8 mouse cellular contexts compared by ENCODE assay signal in the genomic region with DNA sequence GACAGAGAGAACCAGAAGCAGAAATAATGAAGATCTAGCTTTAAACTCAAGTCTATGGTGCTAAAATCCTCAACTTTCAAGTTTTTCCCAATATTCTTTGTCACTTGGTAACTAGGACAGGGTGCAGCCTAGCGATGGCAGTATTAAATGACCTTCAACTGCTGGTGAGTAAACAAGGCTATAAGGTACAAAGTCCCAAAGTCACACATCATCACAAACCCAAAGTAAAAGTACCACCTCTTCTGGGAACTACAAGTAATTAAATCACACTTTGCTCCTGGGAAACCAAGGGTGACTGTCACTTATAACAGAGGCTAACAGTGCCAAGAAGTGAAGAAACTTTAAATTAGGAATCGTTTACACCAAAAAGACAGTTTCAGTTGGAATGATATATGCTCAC. TPM values are rescaled to one million over a fixed set of nuclear protein-coding genes. Genes with fewer than 3 reads are reported as not detected.
DNase-seq lines count a peak whose midpoint lies in the region; ATAC-seq and TF ChIP-seq lines count a peak whose summit lies in the region.

No protein-coding gene starts in this region.

- DNase-seq in heart, postnatal 4 days = no peak
- peak; percentile 46 for DNase-seq in kidney, postnatal 0 days (ENCODE audit: low spot score)
- no peak for DNase-seq in Muller cell, postnatal 12 days (ENCODE audit: inconsistent ontology term)
- no peak for DNase-seq in adrenal gland, postnatal 36 days
- DNase-seq in cerebellum, postnatal 25 days = no peak

- no peaks in the 10 kb centered on the region for H3K27me3 ChIP-seq in heart, embryonic 15.5 days
- no peaks in the 10 kb centered on the region for H3K27me3 ChIP-seq in kidney, postnatal 0 days (ENCODE audit: insufficient read depth, low read length)
- H3K27me3 ChIP-seq in midbrain, embryonic 16.5 days (ENCODE audit: control insufficient read depth, insufficient read depth, low read depth, low read length) = no peaks in the 10 kb centered on the region

- H3K4me2 ChIP-seq in heart, embryonic 15.5 days = peak overlapping the region; percentile 82
- peak overlapping the region; percentile 65 for H3K4me2 ChIP-seq in kidney, postnatal 0 days (ENCODE audit: low read length)
- H3K4me2 ChIP-seq in midbrain, embryonic 16.5 days (ENCODE audit: low read length) = peak overlapping the region; percentile 94; the same call in 1 of the 2 replicates

- ATAC-seq in heart, embryonic 15.5 days (replicated peaks; ENCODE audit: insufficient number of reproducible peaks, insufficient read depth, low FRiP score, low read depth) = no peak
- no peak for ATAC-seq in kidney, postnatal 0 days (replicated peaks; ENCODE audit: low FRiP score, low read depth)
- ATAC-seq in midbrain, embryonic 16.5 days = no peak

- no peak for TF ChIP-seq POLR2A in embryonic fibroblast, embryonic 13.5 days (IDR thresholded peaks at IDR 0.05; ENCODE audit: low read depth, low read length)

- H3K9ac ChIP-seq in heart, embryonic 15.5 days = no peak overlapping the region
- no peak overlapping the region for H3K9ac ChIP-seq in kidney, postnatal 0 days (ENCODE audit: low read depth, low read length)
- no peak overlapping the region for H3K9ac ChIP-seq in midbrain, embryonic 16.5 days (ENCODE audit: low read depth, low read length)

- H3K27ac ChIP-seq in heart, embryonic 15.5 days = no peak overlapping the region
- H3K27ac ChIP-seq in embryonic fibroblast, embryonic 13.5 days (ENCODE audit: insufficient read depth, low read length) = no peak overlapping the region
- no peak overlapping the region for H3K27ac ChIP-seq in kidney, postnatal 0 days
- no peak overlapping the region for H3K27ac ChIP-seq in midbrain, embryonic 16.5 days (ENCODE audit: low read length)

- no peaks in the 10 kb centered on the region for H3K9me3 ChIP-seq in heart, embryonic 15.5 days (replicated peaks)
- no peaks in the 10 kb centered on the region for H3K9me3 ChIP-seq in kidney, postnatal 0 days (replicated peaks; ENCODE audit: low read length)
- no peaks in the 10 kb centered on the region for H3K9me3 ChIP-seq in midbrain, embryonic 16.5 days (replicated peaks; ENCODE audit: control insufficient read depth, low read length, poor library complexity, severe bottlenecking)

- peaks cover 21% of the 10 kb centered on the region for H3K4me1 ChIP-seq in heart, embryonic 15.5 days (replicated peaks)
- peaks cover 10% of the 10 kb centered on the region for H3K4me1 ChIP-seq in embryonic fibroblast, embryonic 13.5 days (ENCODE audit: control insufficient read depth, insufficient read depth, low read length)
- 0 out of 2 replicates have a peak, but pooled peaks cover 2% of the 10 kb centered on the region for H3K4me1 ChIP-seq in kidney, postnatal 0 days (replicated peaks; ENCODE audit: insufficient read depth, low read length)
- H3K4me1 ChIP-seq in midbrain, embryonic 16.5 days (ENCODE audit: control insufficient read depth, insufficient read depth, low read length) = peaks cover 20% of the 10 kb centered on the region

- no peak overlapping the region for H3K4me3 ChIP-seq in heart, embryonic 15.5 days
- H3K4me3 ChIP-seq in embryonic fibroblast, embryonic 13.5 days (ENCODE audit: insufficient read depth, low read length) = peak overlapping the region; percentile 22
- peak overlapping the region; percentile 98 for H3K4me3 ChIP-seq in kidney, postnatal 0 days (replicated peaks; ENCODE audit: low read depth, low read length)
- no peak overlapping the region; the same call in 1 of the 2 replicates for H3K4me3 ChIP-seq in midbrain, embryonic 16.5 days (ENCODE audit: low read depth, low read length)

- no peaks in the 10 kb centered on the region for H3K36me3 ChIP-seq in heart, embryonic 15.5 days
- H3K36me3 ChIP-seq in kidney, postnatal 0 days (ENCODE audit: insufficient read depth, low read length) = no peaks in the 10 kb centered on the region
- H3K36me3 ChIP-seq in midbrain, embryonic 16.5 days (ENCODE audit: control insufficient read depth, insufficient read depth, low read length) = no peaks in the 10 kb centered on the region

- 63% methylated on average over 2 of the region's 2 CpGs for WGBS in heart, embryonic 15.5 days
- 13% methylated on average over 2 of the region's 2 CpGs for WGBS in kidney, postnatal 0 days
- 75% methylated on average over 2 of the region's 2 CpGs for WGBS in midbrain, embryonic 16.5 days

- TF ChIP-seq CTCF in embryonic fibroblast, embryonic 13.5 days (IDR thresholded peaks at IDR 0.05; ENCODE audit: borderline replicate concordance, insufficient read depth, low read length) = no peak
- no peak for TF ChIP-seq CTCF in kidney, postnatal 0 days (IDR thresholded peaks at IDR 0.05; ENCODE audit: low read depth)

RNA-seq across cellular contexts. Expression of gene Lrp6, which starts 2.2 kb away (rescaled TPM):
- polyA plus RNA-seq in heart, embryonic 15.5 days (2015; fragmentation: Nextera tagmentation; extraction: Ambion mirVana) = 16.9 and 19.7 TPM in 2 replicates
- 10 to 100 TPM; 48.6 to 50.9 TPM for total RNA-seq in heart, postnatal 4 days (2021)
- polyA plus RNA-seq in embryonic fibroblast, embryonic 13.5 days (2011; ENCODE audit: insufficient read length, low read depth, missing spikeins) = 58.4 and 88.3 TPM in 2 replicates
- 32.4 and 35.3 TPM in 2 replicates for polyA plus RNA-seq in kidney, postnatal 0 days (2015; fragmentation: Nextera tagmentation; extraction: Ambion mirVana)
- 14.4 and 16.7 TPM in 2 replicates for polyA plus RNA-seq in midbrain, embryonic 16.5 days (2015; fragmentation: Nextera tagmentation; extraction: Ambion mirVana)
- 10 to 100 TPM; 91.4 to 97.7 TPM for total RNA-seq in adrenal gland, postnatal 36 days (2021)

Comparison
In these comparisons a context has a peak if more than half of its experiments do, and no peak if none do; other contexts are left out.
1. H3K4me3 ChIP-seq: peak in embryonic fibroblast, embryonic 13.5 days (single experiment) and kidney, postnatal 0 days (single experiment); none in heart, embryonic 15.5 days (single experiment) and midbrain, embryonic 16.5 days (single experiment).
2. Peak in every context shown above with its lines, with median percentiles within 50 percentile points of each other: H3K4me2 ChIP-seq.